Mouse (Mus musculus): ENCODE measurements around the gene Mecom.

The Mecom gene

DNA sequence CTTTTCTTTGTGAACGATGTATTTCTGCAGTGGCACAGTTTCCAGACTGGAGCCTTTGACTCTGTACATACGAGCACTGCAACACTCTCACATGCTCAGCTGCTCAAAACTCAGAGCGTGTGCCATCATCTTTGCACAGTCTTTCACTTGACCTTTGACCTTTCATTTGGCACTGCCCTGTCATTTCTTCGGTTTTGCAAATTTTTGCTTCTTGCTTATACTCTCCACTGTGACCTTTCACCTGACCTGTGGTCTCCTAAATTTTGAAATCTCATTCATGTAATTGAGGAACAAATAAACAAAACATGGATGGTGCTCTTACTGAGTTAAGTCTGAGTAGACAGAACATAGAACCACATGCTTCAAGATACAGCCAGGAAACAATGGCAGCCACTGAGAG is 446.7 kb downstream of the Mecom start:
- no peak for DNase-seq (ENCODE audit: low spot score)

DNA sequence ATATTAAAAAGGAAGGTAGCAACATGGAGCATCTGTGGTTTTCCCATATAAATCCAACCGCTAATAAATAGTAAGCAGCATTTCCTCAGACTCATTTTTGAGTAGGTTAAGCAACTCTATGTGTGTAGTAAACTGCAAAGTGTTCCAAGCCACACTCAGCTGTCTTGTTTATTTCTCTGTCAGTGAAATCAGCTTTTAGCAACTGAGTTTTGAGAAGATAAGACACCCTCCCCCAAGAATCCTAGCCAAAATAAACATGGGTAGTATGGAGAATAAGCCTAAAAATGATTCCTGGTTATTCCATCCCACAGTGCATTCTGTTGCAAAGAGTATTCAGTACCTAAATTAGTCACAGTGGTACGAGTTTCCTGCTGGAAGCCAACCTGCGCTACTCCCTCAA is 450.1 kb downstream of the Mecom start:
- no peak for DNase-seq (ENCODE audit: low spot score)

DNA sequence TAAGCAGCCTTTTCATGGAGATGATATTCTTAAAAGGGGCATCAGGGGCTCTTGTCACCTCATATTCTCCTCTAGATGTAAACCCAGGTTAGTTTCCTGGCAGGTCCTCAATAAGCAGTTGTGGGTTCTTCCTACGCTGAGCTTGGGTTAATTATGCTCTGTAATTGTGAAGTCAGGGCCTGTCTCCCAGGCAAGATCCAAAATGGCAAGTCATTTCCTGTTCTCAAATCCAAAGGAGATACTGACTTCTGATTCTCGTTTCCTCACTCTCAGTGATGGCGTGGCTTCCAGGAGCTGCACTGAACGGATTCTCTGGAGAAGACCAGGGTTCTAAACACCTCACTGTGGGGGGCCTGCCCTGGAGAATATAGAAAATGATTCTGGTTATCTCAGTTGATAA is 450.7 kb downstream of the Mecom start:
- no peak for DNase-seq (ENCODE audit: low spot score)

DNA sequence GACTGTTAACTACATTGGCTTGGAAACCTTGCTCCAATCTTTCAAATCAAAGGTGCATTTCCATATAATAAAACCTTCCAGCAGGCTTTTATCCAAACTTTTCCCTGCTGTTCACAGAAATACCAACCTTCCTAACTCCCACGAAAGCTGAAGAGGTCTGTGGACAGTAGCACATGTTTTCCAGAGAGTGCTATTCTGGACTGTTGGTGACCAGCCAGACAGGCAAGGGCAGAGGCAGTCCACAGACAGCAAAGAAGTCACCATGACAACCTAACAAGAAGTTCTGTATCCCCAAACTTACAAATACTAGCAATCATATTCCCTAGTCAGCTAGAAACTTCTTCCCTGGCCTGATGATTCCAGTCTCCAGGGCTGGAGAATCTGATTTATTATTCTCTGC is 454.8 kb downstream of the Mecom start:
- no peak for DNase-seq (ENCODE audit: low spot score)

DNA sequence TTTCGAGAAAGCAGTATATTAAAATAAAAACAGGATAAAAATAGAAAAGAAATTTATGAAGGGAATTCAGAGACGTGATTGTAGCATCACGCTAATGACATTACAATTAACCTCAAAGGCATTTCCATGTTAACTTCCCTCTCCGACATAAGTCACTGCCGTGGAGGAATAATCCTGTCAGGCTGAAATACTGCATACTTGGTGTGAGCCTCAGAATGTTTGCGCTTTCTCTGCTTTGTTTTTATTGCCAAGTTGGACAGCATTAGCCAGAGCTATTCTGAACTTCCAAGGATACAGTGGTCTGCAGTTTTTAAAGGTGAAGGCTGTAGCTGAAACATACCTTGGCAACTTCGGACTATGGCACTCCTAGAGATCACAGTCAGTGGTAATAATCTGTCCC is 455.3 kb downstream of the Mecom start:
- no peak for DNase-seq (ENCODE audit: low spot score)

DNA sequence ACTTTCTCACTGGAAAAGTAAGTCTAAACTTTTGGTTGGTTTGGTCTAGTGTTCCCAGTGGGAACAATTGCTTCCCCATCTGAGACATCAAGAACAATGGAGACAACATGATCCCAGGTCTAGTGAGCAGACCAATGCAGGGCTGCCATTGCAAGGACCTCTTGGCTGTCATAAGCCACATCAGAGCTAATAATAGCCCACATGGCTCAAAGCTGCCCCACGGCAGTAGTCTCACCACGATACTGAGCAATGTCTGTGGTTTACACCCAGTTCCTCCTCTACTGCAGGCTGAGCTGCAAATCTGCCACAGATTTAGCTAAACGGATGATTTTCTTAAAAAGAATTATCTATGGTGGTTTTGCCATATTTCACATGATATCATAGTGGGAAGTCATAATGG is 455.9 kb downstream of the Mecom start:
- no peak for DNase-seq (ENCODE audit: low spot score)

DNA sequence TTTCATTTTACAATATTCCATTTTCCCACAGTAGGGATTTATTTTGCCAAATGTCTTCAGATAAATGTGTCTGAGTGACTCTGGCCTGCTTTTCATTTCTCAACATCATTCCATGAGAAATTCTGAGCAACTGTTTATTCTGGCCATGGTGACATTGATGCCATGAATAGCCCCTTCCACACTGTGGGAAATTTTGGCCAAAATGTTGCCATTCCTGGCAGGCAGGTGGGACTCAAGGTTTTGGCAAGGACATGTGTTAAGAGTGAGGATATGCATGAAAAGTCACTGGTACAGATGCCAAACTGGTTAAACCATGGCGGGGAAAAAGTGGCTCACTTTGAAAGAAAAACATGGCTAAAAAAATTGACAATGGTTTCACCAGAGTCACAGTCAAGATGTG is 456.4 kb downstream of the Mecom start:
- DNase-seq (ENCODE audit: low spot score): no peak

DNA sequence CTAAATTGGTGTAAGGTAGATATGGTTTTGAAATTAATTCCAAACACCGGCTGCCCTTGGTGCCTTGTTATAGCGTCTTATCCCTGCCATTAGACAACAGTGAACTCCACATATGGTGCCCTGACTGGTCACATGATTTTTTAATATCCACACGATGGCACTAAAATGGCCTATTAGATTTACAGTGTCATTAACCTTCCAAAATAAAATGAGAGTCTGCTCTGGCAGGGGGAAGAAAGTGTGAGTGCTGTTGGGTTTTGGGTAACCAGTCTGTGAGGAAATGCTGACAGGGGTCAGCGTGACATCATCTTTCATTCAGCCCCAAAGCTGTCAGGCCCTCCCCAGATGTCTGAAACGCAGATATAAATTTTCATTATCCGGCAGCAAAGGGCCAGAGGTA is 461.7 kb downstream of the Mecom start:
- DNase-seq (ENCODE audit: low spot score): no peak

DNA sequence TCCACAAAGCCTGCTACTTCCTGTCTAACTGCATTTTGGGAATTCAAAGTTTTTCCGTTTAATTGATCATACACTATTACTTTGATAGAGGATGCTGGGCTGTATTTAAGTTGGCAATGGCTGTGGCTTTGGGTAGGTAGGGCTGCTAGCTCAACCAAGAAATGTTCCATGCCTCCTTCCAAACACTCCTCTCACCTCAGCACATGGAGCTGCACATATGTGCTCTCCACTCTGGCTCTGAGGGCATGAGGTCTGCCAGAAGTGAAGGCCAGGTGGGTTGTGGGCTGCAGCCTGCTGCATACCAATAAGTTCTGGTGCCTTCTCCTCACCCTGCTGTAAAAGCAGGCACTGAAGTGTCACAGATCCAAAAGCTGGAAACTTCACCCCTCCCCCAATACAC is 464.0 kb downstream of the Mecom start:
- DNase-seq (ENCODE audit: low spot score): no peak

DNA sequence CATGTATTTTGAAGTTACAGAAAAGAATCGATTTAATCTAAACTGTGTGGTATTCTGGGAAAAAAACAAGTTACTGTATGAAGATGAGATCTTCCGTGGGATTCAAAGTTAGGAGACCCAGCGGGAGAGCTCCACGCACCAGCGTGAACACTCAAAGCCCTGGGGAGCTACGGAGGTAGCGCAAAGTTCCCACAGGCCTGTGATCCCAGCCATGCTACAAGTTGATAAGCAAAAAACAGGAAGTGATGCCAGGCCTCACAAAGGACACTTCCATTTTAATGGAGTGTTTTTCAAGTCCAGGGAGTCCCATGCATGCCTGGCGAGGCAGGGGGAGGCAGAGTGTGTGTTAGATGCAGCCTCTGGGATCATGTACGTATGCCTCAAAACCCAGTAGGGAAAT is 464.5 kb downstream of the Mecom start:
- DNase-seq (ENCODE audit: low spot score): no peak

DNA sequence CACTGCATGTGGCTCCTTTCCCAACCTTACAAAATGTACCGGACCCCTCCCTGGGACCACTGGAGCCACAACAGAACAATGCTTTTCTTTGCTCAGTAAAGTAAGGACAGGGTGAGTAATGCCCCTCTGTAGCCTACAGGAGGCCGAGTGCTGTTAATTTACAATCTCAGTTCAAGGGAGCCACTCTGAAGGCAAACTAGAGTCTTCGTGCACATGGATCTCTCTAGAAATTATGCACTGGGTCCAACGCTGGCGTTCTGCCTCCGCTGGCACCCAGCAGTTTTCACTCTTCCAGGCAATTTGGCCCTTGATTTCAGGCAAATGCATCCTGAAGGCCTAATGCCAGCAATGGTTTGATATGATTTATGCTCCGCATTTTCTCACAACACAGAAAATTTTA is 467.0 kb downstream of the Mecom start:
- DNase-seq (ENCODE audit: low spot score): no peak

DNA sequence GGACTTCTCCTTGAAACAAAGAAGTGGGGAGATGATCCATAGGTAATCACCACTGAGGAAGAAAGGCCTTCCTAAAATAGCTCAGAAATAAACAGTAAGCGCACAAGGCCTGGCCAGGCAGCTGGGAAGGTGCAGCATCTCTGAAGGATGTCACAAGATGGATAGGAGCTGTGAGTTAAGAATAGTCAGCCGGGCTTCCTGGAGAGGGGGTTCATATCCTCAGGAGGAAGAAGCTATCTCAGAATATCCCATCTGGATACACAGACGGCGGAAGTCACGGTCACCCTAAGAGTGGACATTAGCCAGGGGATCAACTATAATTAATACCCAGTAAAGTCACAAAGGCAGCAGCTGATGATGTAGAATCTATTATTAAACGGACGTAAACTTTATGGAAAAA is 471.3 kb downstream of the Mecom start:
- no peak for DNase-seq (ENCODE audit: low spot score)

DNA sequence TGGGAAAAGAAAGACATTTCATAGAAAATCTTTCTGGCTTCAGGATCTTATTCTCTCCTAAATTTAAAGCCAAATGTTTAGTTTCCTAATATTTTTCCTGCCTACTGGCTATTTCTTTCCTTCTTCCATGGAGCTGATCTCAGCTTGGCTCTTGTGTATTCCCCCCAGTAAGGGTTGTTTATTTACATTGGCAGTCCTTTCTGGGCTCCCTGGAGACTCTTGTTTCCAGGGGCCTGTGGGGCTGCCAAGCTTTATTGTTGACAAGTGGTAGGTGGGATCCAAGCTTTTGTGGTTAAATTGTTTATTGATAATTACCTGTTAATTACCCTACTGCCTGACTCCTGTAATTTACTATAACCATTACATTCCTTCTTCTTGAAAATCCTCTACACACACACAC is 476.5 kb downstream of the Mecom start:
- DNase-seq (ENCODE audit: low spot score): no peak

DNA sequence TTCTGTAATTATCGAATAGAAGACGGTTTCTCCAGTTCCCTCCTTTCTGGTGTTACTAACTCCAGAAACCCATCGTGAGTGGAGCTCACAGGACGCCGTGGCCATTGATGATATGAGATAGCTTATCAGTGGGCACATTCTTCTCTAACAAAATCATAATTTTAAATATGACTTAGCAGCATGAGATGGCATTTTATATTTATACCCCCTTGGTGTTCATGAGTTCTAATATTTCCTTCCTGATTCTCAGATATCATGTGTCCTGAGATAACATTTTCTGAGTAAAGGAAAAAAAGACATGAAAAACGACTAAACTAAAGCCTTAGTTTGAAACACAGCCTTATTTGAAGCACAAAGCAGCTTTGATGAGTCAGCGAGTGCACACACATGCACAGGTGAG is 481.3 kb downstream of the Mecom start:
- DNase-seq (ENCODE audit: low spot score): no peak

DNA sequence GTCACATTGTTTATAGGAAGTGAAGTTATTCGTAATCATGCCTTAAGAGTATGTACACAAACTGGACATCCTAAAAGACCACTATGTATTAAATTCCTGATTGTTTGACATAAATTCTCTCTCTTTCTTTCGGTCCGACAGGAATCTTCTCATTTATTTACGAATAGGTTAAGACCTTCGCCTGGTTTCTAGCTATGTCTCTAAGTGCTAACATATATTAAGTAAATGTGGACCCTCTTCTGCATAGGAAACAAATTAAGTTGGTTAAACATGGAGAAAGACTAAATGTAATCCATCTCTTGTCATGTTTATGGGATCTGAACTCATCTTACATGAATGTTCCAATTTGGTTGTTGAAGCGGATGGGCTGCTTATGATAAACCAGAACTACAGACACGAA is 487.8 kb downstream of the Mecom start:
- no peak for DNase-seq (ENCODE audit: low spot score)

DNA sequence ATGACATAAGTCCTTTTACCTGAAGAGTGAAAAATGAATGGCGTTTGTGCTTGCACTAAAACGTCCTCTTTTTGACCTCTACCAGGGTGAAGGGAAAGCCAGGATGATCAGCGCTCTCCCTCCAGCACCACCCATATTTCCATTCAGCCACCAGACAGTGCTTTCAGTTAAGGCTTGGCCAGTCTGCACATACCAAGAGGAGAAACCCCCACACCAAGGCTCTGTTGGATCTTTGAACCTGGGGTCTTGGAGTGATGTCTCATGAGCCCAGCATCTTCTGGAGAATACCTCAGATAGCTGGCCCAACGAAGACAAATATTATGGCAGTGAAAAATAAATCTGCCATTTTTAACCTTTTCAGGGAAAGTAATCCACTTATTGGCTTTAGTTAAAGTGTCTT is 488.2 kb downstream of the Mecom start:
- DNase-seq (ENCODE audit: low spot score): no peak

DNA sequence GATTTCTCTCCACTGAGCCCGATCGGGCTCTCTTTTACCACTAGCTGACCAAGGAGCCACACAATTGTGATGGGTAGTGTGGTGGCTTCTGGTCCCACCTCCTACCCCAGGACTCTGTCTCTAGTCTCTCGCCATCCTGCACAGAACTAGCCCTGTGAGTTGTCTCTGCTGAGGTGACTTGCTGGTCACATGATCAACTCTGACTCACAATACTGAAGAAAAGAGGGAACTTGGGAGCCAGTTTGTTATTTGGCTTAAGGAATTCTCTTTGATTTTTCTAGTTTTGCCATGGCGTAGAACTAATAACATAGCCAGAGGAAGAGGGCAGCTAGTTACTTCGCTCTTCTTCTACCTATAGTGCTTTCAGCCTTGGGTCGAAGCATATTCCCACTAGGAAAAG is 496.5 kb downstream of the Mecom start:
- no peak for DNase-seq (ENCODE audit: low spot score)

DNA sequence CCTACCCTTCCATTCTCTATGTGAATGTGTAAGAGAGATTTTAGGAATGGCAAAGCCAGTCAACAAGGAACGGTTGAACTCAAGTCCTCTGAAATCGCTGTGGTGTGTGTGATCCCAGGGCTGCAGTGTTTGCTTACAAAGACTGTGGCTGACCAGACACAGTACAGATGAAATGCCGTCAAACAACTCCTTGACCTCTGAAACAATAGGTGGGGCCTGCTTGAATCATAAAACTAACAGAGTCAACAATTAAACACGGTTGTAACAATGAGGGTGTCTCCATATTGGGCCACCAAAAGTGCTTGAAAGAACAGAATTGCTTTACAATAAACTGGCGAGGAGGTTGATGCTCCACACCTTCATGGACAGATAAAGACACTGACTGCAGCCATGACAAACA is 497.0 kb downstream of the Mecom start:
- no peak for DNase-seq (ENCODE audit: low spot score)

DNA sequence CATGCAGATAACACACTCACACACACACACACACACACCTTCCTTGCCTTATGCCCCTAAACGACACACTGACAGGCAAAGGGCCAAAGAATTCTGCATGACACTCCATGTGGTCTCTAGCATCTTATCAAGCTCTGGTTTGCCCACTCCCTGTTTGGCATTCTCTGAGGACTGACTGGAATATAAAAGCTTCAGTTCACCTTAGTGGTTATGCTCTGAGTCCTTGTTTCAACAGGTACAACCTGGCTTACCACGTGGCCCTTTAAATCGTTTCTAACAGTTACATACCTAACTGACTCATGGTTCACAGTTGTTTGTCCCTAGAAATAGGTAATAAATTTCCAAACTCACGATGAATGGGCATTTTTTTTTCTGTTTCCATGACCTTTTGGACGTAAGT is 499.0 kb downstream of the Mecom start:
- no peak for DNase-seq (ENCODE audit: low spot score)

DNA sequence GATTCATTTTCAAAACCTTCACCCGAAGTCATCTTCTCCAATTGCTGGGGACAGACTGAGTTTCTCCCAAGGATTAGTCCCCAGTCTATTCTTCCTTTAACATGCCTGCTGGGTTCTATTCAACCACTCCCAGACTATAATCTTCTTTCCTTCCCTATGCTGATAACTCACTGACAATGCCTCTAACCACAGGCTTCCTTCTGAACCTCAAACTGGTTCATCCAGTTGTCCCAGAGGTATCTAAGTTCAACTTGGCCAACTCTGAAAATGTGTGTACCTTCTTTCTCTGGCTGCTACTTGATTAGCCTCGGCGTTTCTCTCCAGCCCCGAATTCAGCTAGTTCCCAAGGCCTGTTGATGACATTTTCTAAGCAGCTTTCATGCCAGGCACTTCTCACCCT is 499.7 kb downstream of the Mecom start:
- DNase-seq (ENCODE audit: low spot score): no peak

DNA sequence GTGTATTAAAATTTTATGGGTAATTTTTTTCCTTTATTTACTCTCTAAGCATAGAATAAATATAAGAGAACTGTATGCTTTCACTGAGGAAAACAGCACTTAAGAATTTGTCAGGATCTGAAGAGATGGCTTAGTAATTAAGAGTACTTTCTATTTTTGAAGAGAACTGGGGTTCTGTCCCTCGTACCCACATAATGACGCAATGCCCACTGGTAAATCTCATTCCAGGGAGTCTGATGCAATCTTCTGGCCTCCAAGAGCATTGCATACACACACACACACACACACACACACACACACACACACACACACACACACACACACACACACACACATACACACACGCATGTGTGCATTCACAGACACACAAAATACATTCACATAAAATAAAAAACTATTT is 504.3 kb downstream of the Mecom start:
- no peak for DNase-seq (ENCODE audit: low spot score)

DNA sequence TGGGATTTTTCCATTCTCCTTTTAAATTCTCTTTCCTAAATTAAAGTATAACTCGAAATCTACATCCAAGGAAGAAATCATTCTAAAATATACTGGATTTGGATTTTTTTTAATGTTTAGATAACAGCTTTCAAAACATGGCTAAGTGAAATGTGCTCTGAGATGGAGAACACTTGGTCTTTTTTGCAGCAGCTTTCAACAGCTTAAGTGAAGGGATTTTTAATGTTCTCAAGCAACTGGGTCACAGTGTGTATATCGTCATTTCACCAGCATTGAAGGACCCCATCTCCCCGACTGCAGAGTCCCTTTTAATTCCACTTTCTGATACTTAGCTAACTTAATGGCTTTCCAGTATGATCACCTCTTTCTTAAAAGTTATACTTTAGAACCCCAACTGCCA is 509.3 kb downstream of the Mecom start:
- no peak for DNase-seq (ENCODE audit: low spot score)

DNA sequence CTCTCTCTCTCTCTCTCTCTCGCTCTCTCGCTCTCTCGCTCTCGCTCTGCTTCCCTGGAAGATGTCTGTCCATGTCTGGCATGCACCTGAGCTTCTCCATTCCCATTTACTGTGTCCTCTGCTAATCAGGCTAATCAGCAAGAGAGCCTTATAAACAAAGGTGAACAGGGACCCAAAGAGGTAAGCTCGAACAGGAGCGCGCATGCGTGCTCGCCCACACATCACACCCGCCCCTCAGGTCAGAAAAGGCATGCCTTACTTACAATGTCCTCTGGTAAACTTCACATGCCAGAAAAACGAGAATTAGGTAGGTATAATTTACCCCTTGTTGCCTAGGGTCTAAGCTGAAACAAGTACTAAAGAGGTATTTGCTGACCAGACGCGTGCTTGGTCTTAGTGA is 527.8 kb downstream of the Mecom start:
- no peak for DNase-seq (ENCODE audit: low spot score)

DNA sequence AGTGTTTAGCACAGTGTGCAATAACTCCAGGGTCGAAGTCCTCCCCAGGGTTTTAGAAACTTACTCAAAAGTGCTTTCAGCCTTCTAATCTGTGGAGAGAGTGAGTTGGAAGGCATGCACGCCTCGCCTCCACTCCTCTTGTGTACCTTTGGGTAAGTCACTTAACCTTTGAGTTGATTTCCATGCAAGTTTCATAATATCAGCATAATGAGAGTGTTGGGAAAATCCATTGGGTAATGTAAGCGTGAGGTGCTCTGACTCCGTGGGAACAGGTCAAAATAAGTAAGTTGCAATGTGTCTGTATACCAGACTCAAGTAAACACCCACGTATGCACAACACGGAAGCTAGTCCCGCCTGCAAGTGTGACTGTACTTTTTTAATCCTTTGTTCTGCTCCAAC is 528.4 kb downstream of the Mecom start:
- DNase-seq (ENCODE audit: low spot score): no peak

DNA sequence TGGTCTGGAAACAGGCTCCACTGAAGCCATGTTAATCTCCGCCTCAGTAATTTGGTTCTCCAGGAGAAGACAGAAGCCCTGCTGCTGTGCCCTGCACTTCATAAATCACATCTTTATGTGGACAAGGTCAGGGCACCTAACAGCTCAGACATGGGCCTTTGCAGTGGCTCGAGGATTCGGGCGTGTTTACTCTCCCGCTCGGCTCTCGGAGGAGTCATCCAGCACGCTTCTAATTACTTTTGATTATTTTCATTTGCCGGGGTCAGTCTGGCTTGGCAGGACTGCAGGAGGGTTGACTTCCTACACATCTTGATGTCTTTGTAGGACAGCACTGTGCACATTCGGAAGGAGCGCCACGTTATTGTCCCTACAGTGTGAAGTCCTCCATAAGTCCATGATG is 529.6 kb downstream of the Mecom start:
- DNase-seq (ENCODE audit: low spot score): peak; percentile 39

DNA sequence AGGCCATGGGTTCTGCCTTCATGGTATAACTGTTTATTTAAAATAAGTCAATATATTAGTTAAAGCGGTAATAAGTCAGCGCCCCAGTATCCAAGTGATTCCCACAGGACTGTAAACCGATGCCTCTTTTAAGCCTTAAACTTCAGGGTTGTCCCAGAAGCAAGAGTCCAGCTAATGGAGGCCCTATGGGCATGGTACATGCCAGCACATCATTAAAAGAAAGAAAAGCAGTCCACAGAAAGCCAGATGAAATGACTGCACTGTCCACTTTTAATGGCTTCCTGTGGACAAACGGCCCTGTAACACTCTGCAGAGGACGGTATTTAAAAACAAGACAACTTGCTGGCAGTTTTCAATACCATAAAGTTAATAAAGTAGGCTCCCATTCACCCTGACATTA is 531.0 kb downstream of the Mecom start:
- DNase-seq (ENCODE audit: low spot score): no peak
